Mouse (Mus musculus): ENCODE results near the gene Jagn1. TPM values are rescaled to one million over a fixed set of nuclear protein-coding genes. Genes with fewer than 3 reads are reported as not detected.

Gene Jagn1
- polyA plus RNA-seq, 1 experiment = 14.4 TPM

DNA sequence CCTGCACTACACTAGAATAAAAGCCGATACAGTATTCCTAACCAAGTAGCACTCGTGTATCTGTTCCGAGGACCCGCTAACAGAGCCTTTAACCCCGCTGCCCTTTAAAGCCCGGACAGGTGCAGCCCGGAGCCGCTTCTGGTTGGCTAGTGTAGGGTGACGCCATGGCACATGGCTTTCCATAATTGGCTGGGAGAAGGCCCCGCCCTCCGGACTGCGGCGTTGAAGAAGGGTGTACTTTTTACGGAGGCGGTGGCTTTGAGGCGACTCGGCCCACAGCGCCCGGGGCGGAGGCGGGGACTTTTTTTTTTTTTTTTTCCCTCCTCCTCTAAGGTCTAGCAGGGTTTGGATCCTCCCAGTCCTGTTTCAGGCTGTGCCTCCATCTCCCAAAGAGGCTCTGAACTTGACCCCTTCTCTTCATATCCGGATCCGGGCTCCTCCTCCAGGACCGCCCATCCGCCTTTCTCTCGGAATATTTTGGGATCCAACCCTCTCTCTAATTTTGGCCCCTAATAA is 40.8 kb downstream of the Jagn1 start, which contains the start of gene Creld1:
Creld1 (plus strand) TSS at position 198 of the 516 bp plus-strand sequence.
- peak within 1 kb of the TSS; percentile 68 for H3K4me3 ChIP-seq (replicated peaks; ENCODE audit: control insufficient read depth, low read depth, low read length)
- H3K27ac ChIP-seq (ENCODE audit: control insufficient read depth, insufficient read depth, low read depth, low read length, poor library complexity) = peak within 1 kb of the TSS; percentile 62
- no peaks in the 10 kb centered on the region; the same call in 1 of the 2 replicates for H3K4me1 ChIP-seq (ENCODE audit: control insufficient read depth, insufficient read depth, low read length)
- TF ChIP-seq CTCF (IDR thresholded peaks at IDR 0.05; ENCODE audit: control insufficient read depth, insufficient read depth, low read length) (no peak), POLR2A (IDR thresholded peaks at IDR 0.05; ENCODE audit: borderline replicate concordance, control insufficient read depth, low read depth, low read length) (peak; percentile 53; the same call in 1 of the 2 replicates)
- 0% methylated on average over 26 of the region's 26 CpGs for WGBS

DNA sequence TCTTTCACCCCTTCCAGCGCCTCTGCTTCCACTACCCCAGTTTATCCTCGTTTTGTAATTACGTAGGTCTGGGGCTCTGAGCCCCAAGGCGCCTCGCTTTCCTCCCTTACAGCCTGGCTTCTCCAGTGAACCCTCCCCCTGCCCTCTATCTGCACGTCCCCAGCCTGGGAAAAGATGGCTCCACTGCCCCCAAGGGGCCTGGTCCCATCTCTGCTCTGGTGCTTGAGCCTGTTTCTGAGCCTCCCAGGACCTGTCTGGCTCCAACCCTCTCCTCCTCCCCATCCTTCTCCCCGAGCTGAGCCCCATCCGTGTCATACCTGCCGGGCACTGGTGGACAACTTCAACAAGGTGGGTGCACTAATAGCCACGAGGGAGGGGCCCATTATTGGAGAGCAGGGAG is 41.4 kb downstream of the Jagn1 start:
- Histone ChIP-seq H3K27ac (ENCODE audit: control insufficient read depth, insufficient read depth, low read depth, low read length, poor library complexity) (peak overlapping the region; percentile 23; the same call in 1 of the 2 replicates), H3K4me3 (replicated peaks; ENCODE audit: control insufficient read depth, low read depth, low read length) (peak overlapping the region; percentile 68), H3K4me1 (ENCODE audit: control insufficient read depth, insufficient read depth, low read length) (no peaks in the 10 kb centered on the region; the same call in 1 of the 2 replicates)
- TF ChIP-seq CTCF (IDR thresholded peaks at IDR 0.05; ENCODE audit: control insufficient read depth, insufficient read depth, low read length) (no peak), POLR2A (IDR thresholded peaks at IDR 0.05; ENCODE audit: borderline replicate concordance, control insufficient read depth, low read depth, low read length) (no peak)
- 12% methylated on average over 10 of the region's 10 CpGs for WGBS

DNA sequence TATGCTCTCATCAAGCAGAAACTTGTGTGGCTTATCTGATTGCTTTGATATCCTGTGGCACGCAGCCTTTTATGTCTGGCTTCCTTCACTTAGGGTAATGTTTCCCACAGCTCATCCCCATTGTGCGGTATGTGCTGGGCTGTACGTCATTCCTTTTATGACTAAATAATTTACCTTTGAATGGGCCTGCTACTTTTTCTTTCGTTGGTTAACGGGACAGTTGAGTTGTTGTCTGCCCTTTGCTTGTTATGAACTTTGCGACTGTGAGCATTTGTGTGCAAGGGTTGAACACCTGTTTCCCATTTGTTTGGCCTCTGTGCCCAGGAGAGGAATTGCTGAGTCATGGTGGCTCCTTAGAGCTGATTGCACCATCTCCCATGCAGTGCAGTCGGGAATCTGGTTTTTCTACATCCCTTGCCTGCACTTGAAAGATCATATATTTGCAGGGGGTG is 44.8 kb downstream of the Jagn1 start:
- Histone ChIP-seq H3K4me3 (replicated peaks; ENCODE audit: control insufficient read depth, low read depth, low read length) (no peak overlapping the region), H3K27ac (ENCODE audit: control insufficient read depth, insufficient read depth, low read depth, low read length, poor library complexity) (no peak overlapping the region), H3K4me1 (ENCODE audit: control insufficient read depth, insufficient read depth, low read length) (no peaks in the 10 kb centered on the region; the same call in 1 of the 2 replicates)
- WGBS = 10% methylated on average over 7 of the region's 7 CpGs
- TF ChIP-seq CTCF (IDR thresholded peaks at IDR 0.05; ENCODE audit: control insufficient read depth, insufficient read depth, low read length) (no peak), POLR2A (IDR thresholded peaks at IDR 0.05; ENCODE audit: borderline replicate concordance, control insufficient read depth, low read depth, low read length) (no peak)

DNA sequence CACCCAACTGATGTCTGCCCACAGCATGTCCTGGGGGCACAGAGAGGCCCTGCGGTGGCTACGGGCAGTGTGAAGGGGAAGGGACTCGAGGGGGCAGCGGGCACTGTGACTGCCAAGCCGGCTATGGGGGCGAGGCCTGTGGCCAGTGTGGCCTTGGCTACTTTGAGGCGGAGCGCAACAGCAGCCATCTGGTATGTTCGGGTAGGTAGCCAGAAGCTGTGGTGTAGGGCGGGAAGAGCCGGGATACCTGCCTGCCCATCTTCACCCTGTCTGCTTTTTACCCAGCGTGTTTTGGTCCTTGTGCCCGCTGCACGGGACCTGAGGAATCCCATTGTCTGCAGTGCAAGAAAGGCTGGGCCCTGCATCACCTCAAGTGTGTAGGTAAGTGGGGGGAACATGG is 47.0 kb downstream of the Jagn1 start:
- 87% methylated on average over 14 of the region's 14 CpGs for WGBS

DNA sequence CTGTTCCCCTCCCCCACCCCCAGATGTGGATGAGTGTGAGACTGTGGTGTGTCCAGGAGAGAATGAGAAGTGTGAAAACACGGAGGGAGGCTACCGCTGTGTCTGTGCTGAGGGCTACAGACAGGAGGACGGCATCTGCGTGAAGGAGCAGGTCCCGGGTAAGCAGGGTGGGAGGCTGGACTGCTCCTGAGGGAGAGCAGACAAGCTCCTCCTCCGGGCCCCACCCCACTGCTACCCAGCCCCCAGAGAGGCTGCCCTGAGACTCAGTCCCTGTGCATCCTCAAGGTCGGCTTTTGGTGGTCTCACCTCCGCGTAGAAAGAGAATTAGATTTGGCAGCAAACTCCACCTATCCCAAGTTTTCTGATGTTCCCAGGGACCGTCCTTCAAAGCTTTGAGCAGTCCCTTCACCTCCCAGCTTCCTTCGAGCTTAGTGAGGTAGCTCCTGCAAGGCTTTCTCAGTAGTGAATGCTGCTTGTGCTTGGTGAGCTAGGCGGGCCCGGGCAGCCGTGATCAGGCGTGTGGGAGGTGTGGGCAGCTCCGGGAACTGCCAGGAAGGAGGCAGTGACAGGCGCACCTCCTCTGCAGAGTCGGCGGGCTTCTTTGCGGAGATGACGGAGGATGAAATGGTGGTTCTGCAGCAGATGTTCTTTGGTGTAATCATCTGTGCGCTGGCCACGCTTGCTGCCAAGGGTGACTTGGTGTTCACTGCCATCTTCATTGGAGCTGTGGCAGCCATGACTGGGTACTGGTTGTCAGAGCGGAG is 49.9 kb downstream of the Jagn1 start:
- Histone ChIP-seq H3K4me1 (ENCODE audit: control insufficient read depth, insufficient read depth, low read length) (no peaks in the 10 kb centered on the region; the same call in 1 of the 2 replicates), H3K4me3 (replicated peaks; ENCODE audit: control insufficient read depth, low read depth, low read length) (no peak overlapping the region), H3K27ac (ENCODE audit: control insufficient read depth, insufficient read depth, low read depth, low read length, poor library complexity) (no peak overlapping the region)
- WGBS = 88% methylated on average over 24 of the region's 24 CpGs
- TF ChIP-seq POLR2A (IDR thresholded peaks at IDR 0.05; ENCODE audit: borderline replicate concordance, control insufficient read depth, low read depth, low read length) = no peak

More for the DNA sequence above, 47.0 kb downstream of the Jagn1 start:
- no peak for TF ChIP-seq CTCF (IDR thresholded peaks at IDR 0.05; ENCODE audit: control insufficient read depth, insufficient read depth, low read length)
- no peak for TF ChIP-seq POLR2A (IDR thresholded peaks at IDR 0.05; ENCODE audit: borderline replicate concordance, control insufficient read depth, low read depth, low read length)
- no peak overlapping the region for H3K27ac ChIP-seq (ENCODE audit: control insufficient read depth, insufficient read depth, low read depth, low read length, poor library complexity)
- no peak overlapping the region for H3K4me3 ChIP-seq (replicated peaks; ENCODE audit: control insufficient read depth, low read depth, low read length)
- H3K4me1 ChIP-seq (ENCODE audit: control insufficient read depth, insufficient read depth, low read length) = no peaks in the 10 kb centered on the region; the same call in 1 of the 2 replicates

DNA sequence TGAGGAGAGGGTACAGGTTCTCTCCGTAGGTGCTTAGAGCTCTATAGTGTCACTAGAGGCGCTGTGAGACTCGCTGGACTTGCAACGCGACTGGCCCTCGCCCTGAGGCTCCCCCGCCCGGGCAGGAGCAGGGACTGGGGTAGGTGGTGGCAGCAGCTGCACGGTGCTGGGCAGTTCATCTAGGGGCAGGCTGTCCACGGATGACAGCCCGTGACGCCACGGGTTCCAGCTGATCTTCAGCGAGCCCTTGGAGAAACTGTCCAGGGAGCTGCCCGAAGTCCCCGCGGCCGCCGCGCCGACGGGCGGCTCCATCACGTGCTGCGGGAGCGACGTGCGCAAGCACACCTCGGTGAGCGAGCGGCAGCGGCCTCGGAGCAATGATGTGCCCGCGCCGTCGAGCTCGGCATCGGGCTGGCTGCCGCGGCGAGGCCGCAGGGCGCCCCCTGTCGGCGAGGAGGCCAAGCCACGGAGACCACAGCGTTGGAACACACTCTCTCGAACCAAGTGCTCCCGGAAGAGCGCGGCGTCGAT is 52.0 kb downstream of the Jagn1 start:
- peak; percentile 90 for TF ChIP-seq CTCF (IDR thresholded peaks at IDR 0.05; ENCODE audit: control insufficient read depth, insufficient read depth, low read length)
- TF ChIP-seq POLR2A (IDR thresholded peaks at IDR 0.05; ENCODE audit: borderline replicate concordance, control insufficient read depth, low read depth, low read length) = no peak; the same call in 1 of the 2 replicates
- H3K27ac ChIP-seq (ENCODE audit: control insufficient read depth, insufficient read depth, low read depth, low read length, poor library complexity) = peak overlapping the region; percentile 83
- no peaks in the 10 kb centered on the region for H3K4me1 ChIP-seq (ENCODE audit: control insufficient read depth, insufficient read depth, low read length)
- H3K4me3 ChIP-seq (replicated peaks; ENCODE audit: control insufficient read depth, low read depth, low read length) = peak overlapping the region; percentile 67
- WGBS = 2% methylated on average over 54 of the region's 54 CpGs

DNA sequence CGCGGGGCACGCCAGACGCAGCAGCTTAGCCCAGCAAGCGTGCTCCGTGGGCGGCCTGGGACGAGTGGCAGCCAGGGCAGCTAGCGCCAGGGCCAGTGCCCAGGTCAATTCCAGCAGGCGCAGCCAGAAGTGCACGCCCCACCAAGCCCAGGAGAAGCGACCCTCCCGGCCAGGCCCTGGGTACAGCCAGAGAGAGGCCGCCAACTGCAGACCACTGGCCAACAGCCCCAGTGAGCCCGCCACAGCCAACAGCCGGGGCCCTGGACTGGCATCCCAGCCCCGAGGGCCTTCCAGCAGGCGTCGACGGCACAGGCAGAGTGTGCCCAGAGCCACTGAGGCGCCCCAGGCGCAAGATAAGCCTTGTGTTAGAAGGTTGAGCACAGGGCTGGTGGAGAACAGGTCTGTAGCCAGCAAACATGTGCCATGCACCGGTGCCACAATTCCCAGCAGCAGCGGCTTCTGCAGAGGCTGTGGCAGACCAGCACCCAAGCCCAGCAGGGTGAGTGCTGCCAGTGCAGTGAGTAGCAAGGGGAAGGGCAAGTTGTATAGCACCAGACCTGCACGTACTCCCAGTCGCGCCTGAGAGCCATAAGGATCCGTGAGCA is 52.8 kb downstream of the Jagn1 start:
- H3K27ac ChIP-seq (ENCODE audit: control insufficient read depth, insufficient read depth, low read depth, low read length, poor library complexity) = peak overlapping the region; percentile 47; the same call in 1 of the 2 replicates
- 58% methylated on average over 28 of the region's 28 CpGs for WGBS
- TF ChIP-seq CTCF (IDR thresholded peaks at IDR 0.05; ENCODE audit: control insufficient read depth, insufficient read depth, low read length) (no peak), POLR2A (IDR thresholded peaks at IDR 0.05; ENCODE audit: borderline replicate concordance, control insufficient read depth, low read depth, low read length) (no peak)
- H3K4me1 ChIP-seq (ENCODE audit: control insufficient read depth, insufficient read depth, low read length) = no peaks in the 10 kb centered on the region
- H3K4me3 ChIP-seq (replicated peaks; ENCODE audit: control insufficient read depth, low read depth, low read length) = peak overlapping the region; percentile 67

Other genes starting within 250 kb of the Jagn1 start
- gene Lhfpl4, start 247.2 kb upstream of the Jagn1 start, polyA plus RNA-seq (2011; ENCODE audit: insufficient read depth, insufficient read length, low replicate concordance, missing spikeins) = 1.2 TPM in 1 of 2 replicates, not detected in the other
- 13.5 and 35.8 TPM in 2 replicates for gene Mtmr14, start 204.7 kb upstream of the Jagn1 start, polyA plus RNA-seq (2011; ENCODE audit: insufficient read depth, insufficient read length, low replicate concordance, missing spikeins)
- gene Cpne9, start 160.3 kb upstream of the Jagn1 start, polyA plus RNA-seq (2011; ENCODE audit: insufficient read depth, insufficient read length, low replicate concordance, missing spikeins) = 1.1 TPM in 1 of 2 replicates, not detected in the other
- gene Brpf1, start 135.4 kb upstream of the Jagn1 start, polyA plus RNA-seq (2011; ENCODE audit: insufficient read depth, insufficient read length, low replicate concordance, missing spikeins) = 27.5 and 38.2 TPM in 2 replicates
- 1.5 and 4.4 TPM in 2 replicates for gene Ogg1, start 115.6 kb upstream of the Jagn1 start, polyA plus RNA-seq (2011; ENCODE audit: insufficient read depth, insufficient read length, low replicate concordance, missing spikeins)
- 16.0 and 28.6 TPM in 2 replicates for gene Camk1, start 98.6 kb upstream of the Jagn1 start, polyA plus RNA-seq (2011; ENCODE audit: insufficient read depth, insufficient read length, low replicate concordance, missing spikeins)
- gene Tada3, start 64.7 kb upstream of the Jagn1 start, polyA plus RNA-seq (2011; ENCODE audit: insufficient read depth, insufficient read length, low replicate concordance, missing spikeins) = 12.0 and 21.6 TPM in 2 replicates
- 136 and 195 TPM in 2 replicates for gene Arpc4, start 64.5 kb upstream of the Jagn1 start, polyA plus RNA-seq (2011; ENCODE audit: insufficient read depth, insufficient read length, low replicate concordance, missing spikeins)
- 11.9 and 27.7 TPM in 2 replicates for gene Ttll3, start 53.3 kb upstream of the Jagn1 start, polyA plus RNA-seq (2011; ENCODE audit: insufficient read depth, insufficient read length, low replicate concordance, missing spikeins)
- gene Rpusd3, start 23.2 kb upstream of the Jagn1 start, polyA plus RNA-seq (2011; ENCODE audit: insufficient read depth, insufficient read length, low replicate concordance, missing spikeins) = 8.6 and 8.7 TPM in 2 replicates
- 3.2 TPM in 1 of 2 replicates, not detected in the other for gene Cidec, start 6.8 kb upstream of the Jagn1 start, polyA plus RNA-seq (2011; ENCODE audit: insufficient read depth, insufficient read length, low replicate concordance, missing spikeins)
- gene Il17re, start 15.9 kb downstream of the Jagn1 start, polyA plus RNA-seq (2011; ENCODE audit: insufficient read depth, insufficient read length, low replicate concordance, missing spikeins) = 4.7 and 10.0 TPM in 2 replicates
- not detected in 2 replicates for gene Il17rc, start 28.9 kb downstream of the Jagn1 start, polyA plus RNA-seq (2011; ENCODE audit: insufficient read depth, insufficient read length, low replicate concordance, missing spikeins)
- 4.7 and 13.4 TPM in 2 replicates for gene Creld1, start 40.7 kb downstream of the Jagn1 start, polyA plus RNA-seq (2011; ENCODE audit: insufficient read depth, insufficient read length, low replicate concordance, missing spikeins)
- gene Prrt3, start 59.4 kb downstream of the Jagn1 start, polyA plus RNA-seq (2011; ENCODE audit: insufficient read depth, insufficient read length, low replicate concordance, missing spikeins) = 0.80 TPM in 1 of 2 replicates, not detected in the other
- gene Emc3, start 89.1 kb downstream of the Jagn1 start, polyA plus RNA-seq (2011; ENCODE audit: insufficient read depth, insufficient read length, low replicate concordance, missing spikeins) = 16.7 and 30.2 TPM in 2 replicates
- 11.0 and 13.2 TPM in 2 replicates for gene Fancd2, start 89.1 kb downstream of the Jagn1 start, polyA plus RNA-seq (2011; ENCODE audit: insufficient read depth, insufficient read length, low replicate concordance, missing spikeins)
- gene Fancd2os, start 158.1 kb downstream of the Jagn1 start, polyA plus RNA-seq (2011; ENCODE audit: insufficient read depth, insufficient read length, low replicate concordance, missing spikeins) = not detected in 2 replicates
- gene Brk1, start 162.2 kb downstream of the Jagn1 start, polyA plus RNA-seq (2011; ENCODE audit: insufficient read depth, insufficient read length, low replicate concordance, missing spikeins) = 65.5 and 112 TPM in 2 replicates
- gene Vhl, start 181.4 kb downstream of the Jagn1 start, polyA plus RNA-seq (2011; ENCODE audit: insufficient read depth, insufficient read length, low replicate concordance, missing spikeins) = 38.5 and 66.7 TPM in 2 replicates
- gene Irak2, start 195.9 kb downstream of the Jagn1 start, polyA plus RNA-seq (2011; ENCODE audit: insufficient read depth, insufficient read length, low replicate concordance, missing spikeins) = 10.0 and 11.9 TPM in 2 replicates